Mouse (Mus musculus): ENCODE results near the gene Sp3. TPM values are rescaled to one million over a fixed set of nuclear protein-coding genes. Genes with fewer than 3 reads are reported as not detected.
A peak's percentile ranks its signal among the peaks of the same experiment; 100 is the strongest.
"Not testable (repeated sequence)": the region's sequence is repeated elsewhere in the genome, so short reads cannot be mapped to it uniquely, and the experiment has no call there.

The Sp3 gene
- total and polyA plus RNA-seq, 3 experiments, result 12.0 to 62.2 (median 53.8) TPM

DNA sequence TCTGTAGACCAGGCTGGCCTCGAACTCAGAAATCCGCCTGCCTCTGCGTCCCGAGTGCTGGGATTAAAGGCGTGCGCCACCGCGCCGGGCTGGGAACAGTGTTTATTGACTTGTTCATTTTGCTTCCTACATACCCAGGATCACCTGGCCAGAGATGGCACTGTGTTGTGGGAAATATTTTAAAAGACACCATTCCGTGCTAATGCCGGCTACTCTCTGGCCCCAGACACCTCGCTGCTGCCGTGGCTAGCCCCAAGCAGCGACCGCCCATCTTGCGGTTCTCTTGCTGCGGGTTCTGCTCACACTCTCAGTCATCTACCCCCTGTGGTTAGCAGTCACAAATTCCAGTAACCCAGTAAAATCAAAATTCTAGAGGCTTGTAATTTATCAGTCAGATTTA, 12.3 kb upstream of the Sp3 start:
- DNase-seq, result no peak

DNA sequence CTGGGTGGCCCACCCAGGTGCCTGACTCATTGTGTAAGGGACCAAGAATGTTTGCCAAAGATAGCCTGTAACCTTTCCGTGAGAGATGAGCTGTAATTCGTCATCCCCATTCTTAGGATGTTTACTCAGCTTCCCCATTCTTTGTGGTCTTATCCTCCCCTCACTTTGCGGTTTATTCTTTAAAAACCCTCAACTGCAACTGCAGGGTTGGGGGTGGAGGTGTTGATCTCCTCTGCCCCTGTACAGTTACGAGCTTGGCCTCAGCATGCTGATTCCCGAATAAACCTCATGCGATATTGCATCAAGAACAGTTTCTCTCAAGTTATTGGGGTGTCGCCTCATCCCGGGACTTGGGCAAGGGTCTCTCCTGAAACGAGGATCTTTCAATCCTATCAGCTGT, 8.7 kb upstream of the Sp3 start:
- DNase-seq, result not testable (repeated sequence)

DNA sequence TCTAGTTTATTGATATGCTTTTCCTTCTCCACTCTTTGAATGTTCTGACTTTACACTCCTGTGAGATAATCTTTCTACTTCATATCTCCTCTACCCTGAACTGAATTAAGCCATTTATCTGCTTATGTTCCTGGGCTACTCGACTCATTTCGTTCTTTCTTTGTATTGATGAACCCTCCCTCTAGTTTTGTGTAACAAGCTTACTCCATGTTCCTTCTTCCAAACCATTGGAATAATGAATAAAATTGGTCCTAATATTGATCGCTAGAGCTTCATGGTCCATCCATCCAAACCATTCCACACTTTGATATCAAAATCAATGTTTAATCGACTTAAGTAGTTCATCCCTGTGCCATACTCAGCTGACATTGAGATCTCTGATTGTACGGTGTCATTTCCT, 6.4 kb upstream of the Sp3 start, which contains the start of gene Gm11084:
TSS of gene Gm11084 (minus strand) at position 101 of the 400 bp plus-strand sequence.
- DNase-seq, result no peak

DNA sequence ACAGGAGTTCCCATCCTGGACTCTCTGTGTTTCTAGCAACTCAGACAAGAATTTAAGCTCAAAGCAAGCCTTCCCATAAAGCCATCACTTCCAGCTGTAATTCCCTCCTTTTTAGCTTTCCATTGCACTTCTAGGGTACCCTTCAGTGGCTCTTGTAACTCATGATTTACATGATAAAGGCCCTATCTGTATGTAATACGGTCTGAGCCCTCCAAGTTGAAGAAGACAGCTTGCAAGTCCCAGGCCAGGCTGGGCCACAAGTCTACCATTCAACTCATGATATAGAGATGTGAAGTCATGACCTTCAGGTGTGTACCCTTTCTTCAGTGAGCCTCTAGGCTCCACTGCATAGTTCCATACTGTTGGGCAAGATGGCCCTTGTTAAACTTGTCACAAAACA, 5.3 kb upstream of the Sp3 start:
- DNase-seq, result no peak

DNA sequence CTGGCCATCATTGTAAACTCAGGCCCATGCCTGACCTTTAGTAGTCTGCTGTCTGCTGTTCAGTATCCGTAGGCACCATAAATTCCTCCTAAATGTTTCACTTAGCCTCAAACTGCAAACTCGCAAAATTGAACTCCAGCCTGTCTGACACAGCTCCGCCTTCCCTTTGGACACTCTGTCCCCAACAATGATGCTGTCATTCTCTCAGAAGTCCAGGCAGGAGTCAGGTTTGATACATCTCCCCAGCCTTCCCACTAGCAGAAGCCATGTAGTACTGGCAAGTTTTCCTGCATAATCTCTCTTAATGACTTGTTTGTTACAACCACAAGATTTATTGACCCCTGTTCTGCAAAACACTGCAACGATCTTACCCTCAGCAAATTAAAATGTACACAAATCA, 4.6 kb upstream of the Sp3 start:
- DNase-seq, result no peak

DNA sequence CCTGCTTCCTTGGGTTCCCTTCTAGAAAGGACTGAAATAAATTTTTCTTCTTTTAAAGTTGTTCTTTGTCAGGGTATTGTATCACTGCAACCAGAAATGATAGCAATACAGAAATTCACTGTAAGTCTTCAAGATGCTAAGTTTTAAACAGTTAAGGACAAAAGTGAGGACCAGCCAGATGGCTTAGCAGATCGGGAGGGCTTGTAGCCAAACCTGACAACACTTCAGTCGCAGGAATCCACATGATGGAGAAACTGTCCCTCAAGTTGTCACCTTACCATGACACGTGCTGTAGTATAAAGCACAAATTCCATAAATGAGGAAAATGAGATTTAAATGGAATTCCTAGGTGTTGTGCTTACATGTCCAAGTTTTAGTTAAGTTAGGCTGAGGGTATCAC, 3.0 kb upstream of the Sp3 start:
- DNase-seq, result no peak

DNA sequence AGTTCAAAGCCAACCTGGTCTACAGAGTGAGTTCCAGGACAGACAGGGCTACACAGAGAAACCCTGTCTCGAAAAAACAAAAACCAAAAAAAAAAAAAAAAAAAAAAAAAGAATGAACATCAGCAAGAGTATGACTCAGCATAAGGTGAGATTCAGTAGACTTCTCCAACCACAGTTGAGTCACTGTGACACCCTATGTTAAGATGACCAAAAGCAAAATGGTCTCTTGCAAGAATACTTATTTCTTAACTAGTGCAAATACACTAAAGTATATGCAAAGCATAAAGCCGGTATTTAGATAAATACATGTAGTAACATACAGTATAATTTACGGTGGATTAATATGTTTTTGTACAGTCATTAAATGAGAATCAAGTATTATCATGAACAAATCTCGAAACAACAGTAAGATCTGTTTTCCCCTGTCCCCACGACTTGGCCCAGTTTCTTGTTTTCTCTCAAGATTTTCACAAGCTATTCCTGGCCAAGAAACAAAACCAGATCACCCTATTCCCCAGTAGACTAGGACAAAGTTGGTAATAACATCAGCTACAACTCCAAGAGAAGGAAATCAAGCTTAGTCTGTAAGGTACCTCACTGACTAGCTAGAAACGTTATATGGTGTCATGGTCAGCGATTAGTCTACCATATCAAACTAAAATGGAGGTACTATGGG, 2.0 kb upstream of the Sp3 start:
- no peak for DNase-seq

DNA sequence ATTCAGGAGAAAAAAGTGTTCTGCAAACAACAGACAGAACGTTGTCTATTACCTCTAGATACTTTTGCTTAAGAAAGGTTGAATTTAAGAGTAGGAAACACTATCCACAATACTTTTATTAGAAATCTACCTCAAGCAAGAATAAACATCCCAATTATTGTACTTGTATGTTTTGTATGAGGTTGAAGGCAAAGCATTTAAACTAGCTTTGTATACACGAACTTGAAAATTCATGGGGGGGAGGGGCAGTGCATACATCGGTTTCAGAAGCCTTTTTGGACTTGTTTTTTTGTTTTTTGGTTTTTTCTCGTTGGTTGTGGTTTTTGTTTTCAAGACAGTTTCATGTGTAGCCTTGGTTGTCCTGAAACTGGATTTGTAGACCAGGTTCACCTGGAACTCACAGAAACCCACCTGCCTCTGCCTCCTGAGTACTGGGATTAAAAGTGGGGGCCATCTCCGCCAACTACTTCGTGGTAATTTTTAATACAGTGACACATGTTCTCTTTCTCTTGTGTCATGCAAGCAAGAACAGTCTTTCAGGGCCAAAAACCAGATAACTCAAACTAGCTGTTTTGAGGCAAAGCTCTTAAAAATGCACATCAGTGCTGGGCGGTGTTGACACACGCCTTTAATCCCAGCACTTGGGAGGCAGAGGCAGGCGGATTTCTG, 1.3 kb upstream of the Sp3 start:
- no peak for DNase-seq

DNA sequence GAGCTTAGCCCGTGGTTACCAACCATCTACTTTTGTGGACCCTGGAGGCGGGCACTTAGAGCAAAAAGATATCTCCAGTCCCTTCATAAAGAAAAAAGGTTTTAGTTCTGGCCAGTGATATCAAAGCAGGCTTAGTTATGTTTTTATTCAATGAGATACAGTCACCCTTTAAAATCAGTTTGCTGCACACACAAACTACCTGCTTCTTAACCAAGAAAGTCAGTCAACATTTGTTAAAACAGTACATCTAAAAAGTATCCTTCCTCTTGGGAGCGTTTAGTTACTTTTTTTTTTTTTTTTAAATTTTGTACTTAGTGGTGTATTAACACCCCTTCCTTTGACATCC, 802 bp upstream of the Sp3 start:
- no peak for DNase-seq

DNA sequence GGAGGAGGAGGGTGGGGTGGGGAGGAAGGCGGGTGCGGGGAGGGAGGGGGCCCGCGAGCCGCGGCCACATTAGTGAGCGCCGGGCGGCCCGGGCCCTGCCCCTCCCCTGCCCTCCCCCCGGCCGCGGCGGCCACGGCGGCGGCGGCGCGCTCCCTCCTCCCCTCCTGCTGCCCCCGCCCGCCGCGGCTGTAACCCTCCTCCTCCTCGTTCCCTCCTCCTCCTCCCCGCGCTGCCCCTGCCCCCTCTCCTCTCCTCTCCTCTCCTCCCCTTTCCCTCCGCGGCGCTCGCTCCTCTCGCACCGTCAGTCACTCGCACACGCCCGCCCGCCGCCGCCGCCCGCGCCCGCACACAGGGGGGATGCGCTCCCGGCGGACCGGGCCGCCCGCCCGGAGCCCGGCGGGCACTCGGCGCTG, 581 bp downstream of the Sp3 start:
- DNase-seq, result peak; percentile 93

DNA sequence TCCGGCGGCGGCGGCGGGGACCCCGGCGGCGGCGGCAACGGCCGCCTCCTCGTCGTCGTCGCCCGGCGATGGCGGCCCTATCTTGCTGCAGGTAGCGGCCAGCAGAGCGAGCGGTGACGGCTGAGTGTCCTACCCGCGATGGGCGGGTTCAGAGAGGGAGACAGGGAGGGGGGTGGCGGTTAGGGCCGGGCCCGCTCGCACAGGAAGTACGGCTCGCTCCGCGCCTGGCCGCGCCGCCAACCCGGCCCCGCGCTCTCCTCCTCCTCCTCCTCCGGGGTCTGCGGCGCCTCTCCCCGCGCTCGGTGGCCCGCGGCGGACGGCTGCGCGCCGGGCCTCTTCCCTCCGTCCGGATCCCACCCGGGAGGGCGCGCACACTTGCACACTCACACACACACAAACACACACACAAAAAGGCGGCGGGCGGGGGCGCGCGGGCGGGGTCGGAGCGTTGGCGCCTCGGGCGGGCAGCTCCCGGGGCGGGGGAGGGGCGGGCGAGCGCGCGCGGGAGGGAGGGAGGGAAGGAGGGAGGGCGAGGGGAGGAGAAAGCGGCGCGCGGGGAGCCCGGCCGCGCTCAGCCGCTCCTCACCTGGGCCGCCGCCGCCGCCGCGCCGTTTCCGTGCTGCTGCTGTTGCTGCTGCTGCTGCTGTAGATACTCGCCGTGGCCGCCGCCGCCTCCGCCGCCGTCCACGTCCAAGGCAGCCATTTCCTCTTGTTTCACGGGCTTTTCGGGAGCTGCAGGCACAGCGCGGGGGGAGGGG, 1.2 kb downstream of the Sp3 start:
- peak; percentile 95 for DNase-seq

DNA sequence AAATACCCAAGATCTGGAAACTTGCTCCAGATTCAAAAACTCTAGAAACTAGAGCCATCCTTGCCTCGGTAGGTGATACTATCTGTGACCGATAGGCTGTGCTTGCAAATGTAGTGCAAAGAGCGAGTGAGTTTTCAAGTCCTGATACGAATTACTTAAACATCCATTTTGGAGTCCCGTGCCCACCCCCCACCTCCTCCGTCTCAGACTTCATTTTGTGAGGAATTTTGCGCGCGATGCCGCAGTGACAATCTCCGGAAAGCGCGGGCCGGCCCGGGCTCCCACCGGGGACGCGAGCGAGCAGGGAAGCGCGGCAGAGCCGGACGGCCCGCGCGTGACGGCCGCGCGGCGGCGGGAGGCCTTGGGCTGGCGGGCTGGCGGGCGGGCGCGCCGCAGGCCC, 1.8 kb downstream of the Sp3 start:
- DNase-seq, result no peak

DNA sequence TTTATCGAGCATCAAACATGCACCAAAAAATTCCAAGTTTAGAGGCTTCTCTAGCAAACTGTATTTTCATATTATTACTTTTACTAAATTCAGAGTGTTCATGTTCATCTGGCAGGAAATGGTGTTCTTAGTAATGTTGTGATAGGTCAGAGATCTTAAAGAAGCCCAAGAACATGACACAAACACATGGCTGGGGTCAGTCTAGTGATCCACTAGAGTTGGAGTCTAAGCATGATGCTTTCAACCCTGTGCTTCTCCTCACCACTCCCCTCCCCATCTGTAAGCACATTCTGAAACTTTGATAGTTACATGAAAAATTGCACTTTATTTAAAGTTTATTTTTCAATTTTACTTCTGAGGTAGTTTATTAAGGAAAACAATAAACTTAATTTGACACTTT, 3.0 kb downstream of the Sp3 start:
- DNase-seq, result no peak

DNA sequence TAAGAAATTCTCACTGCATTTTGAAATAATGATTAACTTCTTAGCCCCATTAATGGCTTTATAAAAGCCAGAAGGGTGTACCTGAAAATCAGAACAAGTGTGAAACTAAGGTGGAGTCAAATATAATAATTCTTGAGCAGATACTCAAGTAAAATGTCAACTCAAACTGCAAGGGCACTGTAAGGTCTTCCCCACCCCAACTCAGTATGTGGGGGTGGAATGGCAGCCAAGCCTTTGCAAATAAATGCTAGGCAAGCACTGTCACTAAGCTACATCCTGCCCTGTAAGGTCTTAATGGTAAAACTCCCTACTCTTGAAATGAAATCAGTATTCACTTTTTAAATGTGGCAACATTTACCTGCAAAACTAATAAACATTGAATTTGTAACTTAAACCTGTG, 4.2 kb downstream of the Sp3 start:
- no peak for DNase-seq

DNA sequence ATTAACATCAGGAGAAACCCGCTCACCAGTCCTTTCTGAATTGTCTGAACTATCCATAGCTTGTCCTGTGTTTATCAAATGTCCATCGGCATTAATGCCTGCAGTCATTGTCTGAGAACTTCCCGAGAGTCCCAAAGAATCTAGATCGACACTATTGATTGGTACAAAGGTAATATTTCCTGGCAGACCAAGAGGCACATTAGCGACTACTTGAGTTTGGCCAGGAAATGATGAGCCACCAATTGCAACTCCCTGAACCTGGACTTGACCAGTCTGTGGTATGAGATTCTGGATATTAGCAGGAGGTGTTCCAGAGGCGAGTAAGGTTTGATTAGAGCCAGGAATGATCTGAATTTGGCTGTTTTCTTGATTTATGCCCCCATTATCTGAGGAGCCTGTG, 9.4 kb downstream of the Sp3 start:
- DNase-seq, result no peak

DNA sequence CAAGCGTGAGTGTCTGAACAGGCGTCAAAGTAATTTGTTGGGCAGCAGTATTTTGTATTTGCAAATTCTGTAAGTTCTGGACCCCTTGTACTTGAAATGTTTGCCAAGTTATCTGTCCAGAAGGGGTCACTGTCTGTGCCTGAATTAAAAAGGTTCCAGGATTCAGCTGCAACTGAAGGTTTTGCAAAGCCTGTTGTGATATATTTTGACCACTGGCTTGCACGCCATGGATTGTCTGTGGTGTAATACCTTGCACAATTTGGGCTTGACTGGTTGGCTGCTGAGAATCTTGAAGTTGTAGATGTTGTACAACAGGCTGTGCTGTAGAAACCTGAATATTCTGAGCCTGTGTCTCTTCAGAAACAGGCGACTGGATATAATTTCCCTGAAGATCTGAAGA, 9.9 kb downstream of the Sp3 start:
- no peak for DNase-seq

DNA sequence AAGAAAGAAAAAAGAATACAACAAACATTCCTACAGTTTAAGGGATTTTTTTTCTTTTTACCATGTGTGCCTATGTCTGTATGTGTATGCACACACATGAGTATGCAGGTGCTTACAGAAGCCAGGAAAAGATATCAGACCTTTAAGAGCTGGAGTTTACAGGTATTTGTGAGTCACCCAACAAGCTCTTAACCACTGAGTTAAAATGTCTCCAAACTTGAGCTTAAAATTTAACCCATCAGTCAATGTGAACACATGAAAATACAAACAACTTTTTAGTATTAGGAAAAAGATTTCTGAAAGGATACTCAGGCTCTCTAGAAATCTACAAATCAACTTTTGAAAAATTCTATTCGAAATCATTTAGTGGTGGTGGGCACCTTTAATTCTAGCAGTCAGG, 11.7 kb downstream of the Sp3 start:
- no peak for DNase-seq

DNA sequence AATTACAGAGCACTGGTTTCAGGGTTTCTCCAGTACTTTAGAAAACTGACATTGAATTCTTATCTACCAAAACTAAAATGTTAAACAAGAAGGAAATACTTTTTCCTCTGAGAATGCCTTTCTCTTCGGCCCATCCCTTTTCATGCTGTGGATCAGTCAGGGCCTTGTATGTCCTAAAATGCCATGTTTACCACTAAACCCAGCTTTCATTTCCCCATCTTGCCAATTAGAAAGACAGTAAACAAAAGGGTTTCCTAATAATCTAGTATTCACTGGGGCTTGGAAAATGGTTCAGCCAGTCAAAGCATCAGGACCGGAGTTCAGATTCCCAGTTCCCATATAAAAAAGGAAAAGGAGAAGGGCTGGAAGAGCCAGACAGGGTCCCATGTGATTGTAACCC, 14.8 kb downstream of the Sp3 start:
- DNase-seq, result no peak

DNA sequence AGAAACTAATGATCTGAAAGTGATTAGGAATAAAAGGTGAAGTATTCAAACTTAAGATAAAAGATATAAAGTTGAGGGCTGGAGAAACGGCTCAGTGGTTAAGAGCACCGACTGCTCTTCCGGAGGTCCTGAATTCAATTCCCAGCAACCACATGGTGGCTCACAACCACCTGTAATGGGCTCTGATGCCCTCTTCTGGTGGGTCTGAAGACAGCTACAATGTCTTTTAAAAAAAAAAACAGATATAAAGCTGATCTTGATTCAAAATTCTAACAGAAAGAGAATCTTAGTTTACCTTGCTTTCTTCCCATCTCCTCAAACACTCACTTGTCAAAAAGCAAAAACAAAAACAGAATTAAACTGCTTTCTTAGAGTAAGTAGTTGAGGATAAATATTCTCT, 23.8 kb downstream of the Sp3 start:
- DNase-seq, result no peak

DNA sequence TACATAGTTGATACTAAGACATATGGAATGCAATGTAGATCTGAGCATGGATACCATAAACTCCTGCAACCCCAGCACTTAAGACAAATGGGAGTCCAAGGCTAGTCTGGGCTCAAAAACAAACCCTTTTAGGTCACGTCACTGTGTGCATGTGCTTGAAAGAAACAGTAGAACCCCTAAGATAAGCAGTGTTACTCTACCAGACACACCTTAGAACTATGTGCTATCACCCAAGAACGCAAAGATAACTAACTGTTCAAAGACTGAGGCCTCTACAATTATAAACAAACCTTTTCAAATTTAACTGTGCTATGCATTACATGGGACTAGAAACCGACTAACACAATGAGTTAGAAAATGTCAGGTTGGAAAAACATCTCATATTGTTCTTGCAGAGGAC, 27.3 kb downstream of the Sp3 start:
- DNase-seq, result no peak

DNA sequence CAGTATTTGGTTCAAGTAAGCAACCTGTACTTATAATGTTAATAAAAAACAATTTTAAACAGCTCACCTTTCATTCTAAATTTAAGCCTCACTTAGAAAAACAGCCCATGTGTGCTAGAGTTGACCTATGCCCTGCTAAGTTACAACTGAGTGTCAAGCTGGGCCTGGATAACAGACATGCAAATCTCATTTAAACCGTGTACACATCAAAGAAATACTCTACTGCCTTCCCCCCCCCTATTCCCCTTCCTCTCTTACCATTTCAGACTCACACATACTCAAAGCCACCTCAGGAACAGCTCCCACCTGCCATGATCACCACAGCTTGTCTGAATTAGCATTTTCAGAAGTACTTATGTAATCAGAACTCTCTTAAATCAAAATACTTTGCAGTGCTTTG, 44.3 kb downstream of the Sp3 start:
- DNase-seq, result no peak

DNA sequence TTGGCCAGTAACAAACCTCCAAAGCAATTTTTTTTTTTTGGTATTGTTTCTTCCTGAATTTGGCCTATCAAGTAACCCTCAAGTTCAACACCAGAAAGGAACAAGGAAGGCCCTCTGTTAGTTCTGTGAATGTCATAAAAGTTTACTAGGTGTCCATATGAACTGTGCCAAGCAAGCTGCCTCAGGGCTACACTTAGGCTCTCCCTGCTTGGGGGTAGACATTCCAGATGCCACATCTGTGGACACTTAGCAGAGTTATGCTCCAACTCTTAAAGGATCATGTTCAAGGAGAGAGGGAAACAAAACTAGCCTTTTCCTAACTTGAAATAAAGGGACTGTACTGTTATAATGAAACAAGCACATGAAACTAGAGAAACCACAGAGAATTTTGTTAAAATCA, 48.1 kb downstream of the Sp3 start:
- no peak for DNase-seq

DNA sequence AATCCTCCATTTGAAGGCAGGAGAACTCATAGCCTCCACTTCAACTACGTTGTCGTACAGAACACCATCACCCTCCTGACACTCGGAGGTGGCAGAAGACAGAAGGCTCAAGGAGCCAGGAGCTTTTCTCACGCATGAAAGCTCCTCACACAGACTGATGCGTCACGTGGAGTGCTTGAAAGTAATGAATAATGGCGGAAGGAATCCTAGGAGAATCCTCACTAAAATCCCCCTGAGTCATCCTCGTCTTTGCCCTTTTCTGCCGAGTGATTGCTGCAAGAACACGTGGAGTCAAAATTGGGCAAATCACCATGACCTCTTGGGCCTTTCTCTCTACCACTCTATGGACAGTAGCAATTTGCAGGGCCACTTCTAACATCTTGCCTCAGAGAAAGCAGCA, 55.3 kb downstream of the Sp3 start:
- DNase-seq, result no peak

DNA sequence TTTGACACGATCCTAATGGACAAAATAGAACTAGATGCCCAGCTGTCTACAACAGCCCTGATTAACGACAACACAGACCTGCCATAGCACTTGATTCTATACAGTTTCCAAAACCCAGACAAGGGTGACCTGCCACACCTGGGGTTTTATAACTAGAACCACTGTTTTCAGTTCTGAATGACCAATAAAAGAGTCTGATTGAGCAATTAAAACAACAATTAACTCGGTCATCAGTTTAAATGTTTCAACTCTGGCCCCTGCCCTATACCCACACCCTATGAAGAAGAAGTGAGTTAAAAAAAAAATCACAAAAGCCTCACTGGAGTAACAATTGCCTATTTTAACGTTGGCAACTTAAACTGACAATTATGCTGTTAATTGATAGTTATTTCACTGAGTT, 64.1 kb downstream of the Sp3 start:
- DNase-seq, result no peak

Measured in adrenal gland, adult 2 months (tissue).